Mouse (Mus musculus) MEL (cell line): Measurements from ENCODE around the gene Tmtc4. TPM values are rescaled to one million over a fixed set of nuclear protein-coding genes. Genes with fewer than 3 reads are reported as not detected.

Experiments
- DNase-seq: peaks from one replicate; pipeline ENCODE4 v3.0.0; 2011; ENCODE audit warnings: low read depth, low spot score
- H3K27ac ChIP-seq: 2 replicates; pipeline ENCODE4 v1.5.1; 2012; ENCODE audit warnings: low read depth, mild to moderate bottlenecking, control low read depth, low read length, moderate library complexity; ENCODE audit not compliant: control insufficient read depth
- H3K27me3 ChIP-seq, 2 experiments: fragments of 150-350 bp in 1 of 2; sonication (generic) in 1 of 2; 2 replicates each; pipeline ENCODE4 v1.6.1; 2012; ENCODE audit warnings: low read length in 2 of 2, mild to moderate bottlenecking in 2 of 2, improper control_type of control experiment in 1 of 2, moderate library complexity in 1 of 2; ENCODE audit not compliant: insufficient read depth in 2 of 2, control insufficient read depth in 1 of 2
- H3K36me3 ChIP-seq, 2 experiments: 2 replicates each; pipeline ENCODE4 v1.6.1; 2012 to 2014; ENCODE audit warnings: low read length in 2 of 2, improper control_type of control experiment in 1 of 2, inconsistent platforms in 1 of 2, mild to moderate bottlenecking in 1 of 2; ENCODE audit not compliant: insufficient read depth in 2 of 2, control insufficient read depth in 1 of 2
- H3K4me1 ChIP-seq, 2 experiments: fragments of 150-350 bp in 1 of 2; sonication (generic) in 1 of 2; 2 replicates each; pipeline ENCODE4 v1.6.1; 2012; ENCODE audit warnings: low read length in 2 of 2, improper control_type of control experiment in 1 of 2, mild to moderate bottlenecking in 1 of 2; ENCODE audit not compliant: insufficient read depth in 2 of 2, control insufficient read depth in 1 of 2
- H3K4me3 ChIP-seq, 2 experiments: fragments of 150-350 bp in 1 of 2; sonication (generic) in 1 of 2; 2 replicates each; pipeline ENCODE4 v1.5.1; 2012; ENCODE audit warnings: low read depth in 2 of 2, low read length in 2 of 2, mild to moderate bottlenecking in 2 of 2, moderate library complexity in 2 of 2, control low read depth in 1 of 2, improper control_type of control experiment in 1 of 2; ENCODE audit not compliant: control insufficient read depth in 1 of 2, insufficient read depth in 1 of 2
- H3K79me2 ChIP-seq: 2 replicates; pipeline ENCODE4 v1.6.1; 2012; ENCODE audit warnings: mild to moderate bottlenecking, low read length, moderate library complexity; ENCODE audit not compliant: control insufficient read depth, poor library complexity, insufficient read depth
- H3K9ac ChIP-seq: 2 replicates; pipeline ENCODE4 v1.6.1; 2012; ENCODE audit warnings: low read depth, mild to moderate bottlenecking, control low read depth, low read length, moderate library complexity; ENCODE audit not compliant: control insufficient read depth, poor library complexity, severe bottlenecking
- H3K9me3 ChIP-seq: fragments of 150-350 bp; sonication (generic); replicated peaks from 2 replicates; pipeline ENCODE4 v1.6.1; 2012; ENCODE audit warnings: mild to moderate bottlenecking, low read length, improper control_type of control experiment, moderate library complexity; ENCODE audit not compliant: insufficient read depth
- CTCF ChIP-seq, 3 experiments: IDR thresholded peaks in 2 of 3; conservative IDR thresholded peaks in 1 of 3; 2 replicates each; pipeline ENCODE4 v1.5.1; 2011 to 2012; ENCODE audit warnings: low read length in 3 of 3, low read depth in 2 of 3, mild to moderate bottlenecking in 2 of 3, improper control_type of control experiment in 1 of 3, inconsistent platforms in 1 of 3, mixed read lengths in 1 of 3, moderate library complexity in 1 of 3; ENCODE audit not compliant: control insufficient read depth in 1 of 3, insufficient read depth in 1 of 3, poor library complexity in 1 of 3, severe bottlenecking in 1 of 3
- GABPA ChIP-seq: IDR thresholded peaks from 2 replicates; pipeline ENCODE4 v1.6.1; 2012; ENCODE audit warnings: low read depth, mild to moderate bottlenecking, inconsistent platforms, low read length, improper control_type of control experiment, moderate library complexity
- GATA1 ChIP-seq: IDR thresholded peaks from 2 replicates; pipeline ENCODE4 v1.6.1; 2011; ENCODE audit warnings: low read depth, low read length, improper control_type of control experiment
- KAT2A ChIP-seq: conservative IDR thresholded peaks from 2 replicates; pipeline ENCODE4 v1.6.1; 2012; ENCODE audit warnings: low read depth, low read length, improper control_type of control experiment, inconsistent platforms
- MAFK ChIP-seq: IDR thresholded peaks from 2 replicates; pipeline ENCODE4 v1.6.1; 2011; ENCODE audit warnings: low read depth, mild to moderate bottlenecking, low read length, improper control_type of control experiment, borderline replicate concordance
- MAX ChIP-seq: IDR thresholded peaks from 2 replicates; pipeline ENCODE4 v1.6.1; 2011; ENCODE audit warnings: low read length, improper control_type of control experiment
- MAZ ChIP-seq: IDR thresholded peaks from 2 replicates; pipeline ENCODE4 v1.6.1; 2012; ENCODE audit warnings: low read depth, mild to moderate bottlenecking, inconsistent platforms, low read length, improper control_type of control experiment
- NELFE ChIP-seq: IDR thresholded peaks from 2 replicates; pipeline ENCODE4 v1.6.1; 2011; ENCODE audit warnings: low read depth, low read length, improper control_type of control experiment
- POLR2A ChIP-seq, 2 experiments: IDR thresholded peaks; 2 replicates each; pipeline ENCODE4 v1.6.1; 2011 to 2012; ENCODE audit warnings: low read length in 2 of 2, mild to moderate bottlenecking in 2 of 2, control low read depth in 1 of 2, improper control_type of control experiment in 1 of 2, low read depth in 1 of 2, moderate library complexity in 1 of 2; ENCODE audit not compliant: control insufficient read depth in 1 of 2, insufficient read depth in 1 of 2, poor library complexity in 1 of 2
- POLR2AphosphoS5 ChIP-seq: IDR thresholded peaks from 2 replicates; pipeline ENCODE4 v1.6.1; 2012; ENCODE audit warnings: low read depth, borderline replicate concordance, mild to moderate bottlenecking, inconsistent platforms, low read length, moderate library complexity, mixed read lengths
- SIN3A ChIP-seq: IDR thresholded peaks from 2 replicates; pipeline ENCODE4 v1.6.1; 2012; ENCODE audit warnings: low read length, improper control_type of control experiment, inconsistent platforms
- SMC3 ChIP-seq: IDR thresholded peaks from 2 replicates; pipeline ENCODE4 v1.6.1; 2011; ENCODE audit warnings: low read depth, low read length, improper control_type of control experiment
- TAL1 ChIP-seq: IDR thresholded peaks from 2 replicates; pipeline ENCODE4 v1.6.1; 2012; ENCODE audit warnings: mild to moderate bottlenecking, inconsistent platforms, low read length, moderate library complexity, mixed read lengths
- TCF12 ChIP-seq: IDR thresholded peaks from 2 replicates; pipeline ENCODE4 v1.6.1; 2014; ENCODE audit warnings: low read depth, mild to moderate bottlenecking, inconsistent platforms, low read length, improper control_type of control experiment, moderate library complexity
- USF1 ChIP-seq: IDR thresholded peaks from 2 replicates; pipeline ENCODE4 v1.6.1; 2014; ENCODE audit warnings: low read depth, mild to moderate bottlenecking, inconsistent platforms, low read length, improper control_type of control experiment, moderate library complexity
- ZMIZ1 ChIP-seq: IDR thresholded peaks from 2 replicates; pipeline ENCODE4 v1.6.1; 2012; ENCODE audit warnings: low read depth, mild to moderate bottlenecking, inconsistent platforms, low read length, improper control_type of control experiment, moderate library complexity
- ZNF384 ChIP-seq: IDR thresholded peaks from 2 replicates; pipeline ENCODE4 v1.6.1; 2012; ENCODE audit warnings: low read depth, mild to moderate bottlenecking, inconsistent platforms, low read length, improper control_type of control experiment
- polyA plus RNA-seq, 2 experiments: library from polyadenylated mRNA; stranded (reverse) in 1 of 2; unstranded in 1 of 2; fragments of >175 nt in 1 of 2; fragments of >200 nt in 1 of 2; gene quantifications; 2 replicates each; pipeline versions ENCODE4 v1.2.1 to v1.2.4; 2012; ENCODE audit warnings: low replicate concordance in 2 of 2, low read depth in 1 of 2; ENCODE audit not compliant: insufficient read length in 2 of 2, insufficient read depth in 1 of 2, missing spikeins in 1 of 2
- total RNA-seq: library from RNA; depleted of rRNA; stranded (reverse); fragments of 300-350 nt; gene quantifications from 2 replicates; pipeline ENCODE4 v1.2.3, GENCODE M21; 2012

The Tmtc4 gene
- total and polyA plus RNA-seq, 3 experiments, result 10.4 to 11.5 TPM; not detected in 1

DNA sequence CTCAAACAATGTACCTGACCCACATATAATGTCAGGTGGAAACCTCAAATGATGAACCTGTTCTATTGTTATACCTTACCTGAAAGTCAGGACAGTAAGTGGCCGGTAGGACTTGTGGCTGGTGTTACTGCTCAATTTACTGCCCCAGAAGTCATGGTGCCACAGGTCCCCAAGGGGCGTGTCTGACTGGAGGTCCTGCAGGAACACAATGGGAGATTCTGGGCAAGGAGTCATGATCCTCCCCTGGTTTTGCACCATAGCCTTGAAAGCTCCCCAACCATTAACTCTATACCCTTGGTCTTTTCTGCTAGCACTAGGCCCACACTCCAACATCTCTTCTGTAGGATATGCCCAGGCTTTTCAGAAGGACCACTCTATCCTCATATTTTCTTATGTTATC lies 10.7 kb downstream of the Tmtc4 start:
- H3K36me3 ChIP-seq, result peaks cover 0 to 2% of the 10 kb centered on the region in 2 experiments; a peak in 2 of 4 replicates
- no peaks in the 10 kb centered on the region for H3K9me3 ChIP-seq
- DNase-seq, result no peak
- no peak overlapping the region for H3K9ac ChIP-seq
- H3K4me1 ChIP-seq, result no peaks in the 10 kb centered on the region
- H3K4me3 ChIP-seq, result no peak overlapping the region
- H3K27me3 ChIP-seq, result no peaks in the 10 kb centered on the region
- no peak overlapping the region for H3K27ac ChIP-seq
- H3K79me2 ChIP-seq, result no peaks in the 10 kb centered on the region
- TF ChIP-seq ZMIZ1 (no peak), ZNF384 (no peak), MAX (no peak), TAL1 (no peak)

GRCm38 (mm10) chr14:122968049-122968448 lies 15.8 kb downstream of the Tmtc4 start:
- Histone ChIP-seq H3K27me3 (no peaks in the 10 kb centered on the region), H3K36me3 (peaks cover 0 to 2% of the 10 kb centered on the region in 2 experiments; a peak in 3 of 4 replicates), H3K9me3 (no peaks in the 10 kb centered on the region), H3K4me3 (no peak overlapping the region), H3K27ac (no peak overlapping the region), H3K4me1 (no peaks in the 10 kb centered on the region), H3K9ac (no peak overlapping the region), H3K79me2 (no peaks in the 10 kb centered on the region)
- peak; percentile 28 for DNase-seq
- TF ChIP-seq CTCF (IDR thresholded peaks at IDR 0.05 in 2 of 3, conservative IDR thresholded peaks at IDR 0.05 in 1 of 3; ENCODE audit: control insufficient read depth in 1 of 3, insufficient read depth in 1 of 3, low read depth in 2 of 3, low read length in 3 of 3, poor library complexity in 1 of 3, severe bottlenecking in 1 of 3) (0 out of 6 replicates have a peak, but pooled peaks of 1 of the 3 experiments have one; percentile 19), MAX (no peak), MAZ (no peak)

- H3K9ac ChIP-seq, result no peak overlapping the region
- H3K36me3 ChIP-seq, result no peaks in the 10 kb centered on the region; a peak in 2 of 4 replicates
- H3K4me3 ChIP-seq, result no peak overlapping the region
- no peak for DNase-seq
- no peak overlapping the region for H3K27ac ChIP-seq
- H3K79me2 ChIP-seq, result no peaks in the 10 kb centered on the region
- H3K27me3 ChIP-seq, result no peaks in the 10 kb centered on the region
- TF ChIP-seq NELFE (no peak), GABPA (no peak), MAZ (no peak), ZMIZ1 (no peak), GATA1 (no peak), POLR2A (IDR thresholded peaks at IDR 0.05; ENCODE audit: control insufficient read depth in 1 of 2, insufficient read depth in 1 of 2, low read depth in 1 of 2, low read length in 2 of 2, poor library complexity in 1 of 2) (no peak), POLR2AphosphoS5 (no peak), TAL1 (no peak), TCF12 (no peak), MAFK (no peak), SMC3 (no peak), USF1 (no peak), KAT2A (no peak), SIN3A (no peak)
- no peaks in the 10 kb centered on the region for H3K9me3 ChIP-seq
- no peaks in the 10 kb centered on the region for H3K4me1 ChIP-seq
Observed at GRCm38 (mm10) chr14:122957941-122958340, 25.9 kb downstream of the Tmtc4 start.
